Mouse (Mus musculus) Muller cell, postnatal 12 days (primary cell): ENCODE data around the gene Cntfr.
"Not testable (repeated sequence)": the region's sequence is repeated elsewhere in the genome, so short reads cannot be mapped to it uniquely, and the experiment has no call there.

Experiments
- DNase-seq: peaks from one replicate; pipeline ENCODE4 v3.0.0-alpha.2; 2015; ENCODE audit errors: inconsistent ontology term

Cntfr gene

DNA sequence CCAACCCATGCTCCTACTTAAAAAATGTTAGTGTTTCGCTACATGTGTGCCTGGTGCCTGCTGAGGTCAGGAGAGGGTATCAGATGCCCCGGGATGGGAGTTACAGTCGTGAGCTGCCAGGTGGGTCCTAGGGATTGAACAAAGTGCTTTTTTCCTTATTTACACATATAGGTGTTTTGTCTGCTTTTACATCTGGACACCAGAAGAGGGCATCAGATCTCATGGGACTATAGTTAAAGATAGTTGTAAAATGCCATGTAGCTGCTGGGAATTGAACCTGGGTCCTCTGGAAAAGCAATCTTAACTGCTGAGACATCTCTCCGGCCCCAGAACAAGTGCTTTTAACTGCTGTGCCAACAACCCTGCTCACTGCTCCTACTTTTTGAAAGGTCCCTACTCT lies 13.3 kb upstream of the Cntfr start:
- DNase-seq: no peak

- peak; percentile 40 for DNase-seq
Measured at GRCm38 (mm10) chr4:41708192-41708745, 11.4 kb upstream of the Cntfr start.

GRCm38 (mm10) chr4:41707011-41707535 lies 10.2 kb upstream of the Cntfr start:
- DNase-seq: peak; percentile 66

DNA sequence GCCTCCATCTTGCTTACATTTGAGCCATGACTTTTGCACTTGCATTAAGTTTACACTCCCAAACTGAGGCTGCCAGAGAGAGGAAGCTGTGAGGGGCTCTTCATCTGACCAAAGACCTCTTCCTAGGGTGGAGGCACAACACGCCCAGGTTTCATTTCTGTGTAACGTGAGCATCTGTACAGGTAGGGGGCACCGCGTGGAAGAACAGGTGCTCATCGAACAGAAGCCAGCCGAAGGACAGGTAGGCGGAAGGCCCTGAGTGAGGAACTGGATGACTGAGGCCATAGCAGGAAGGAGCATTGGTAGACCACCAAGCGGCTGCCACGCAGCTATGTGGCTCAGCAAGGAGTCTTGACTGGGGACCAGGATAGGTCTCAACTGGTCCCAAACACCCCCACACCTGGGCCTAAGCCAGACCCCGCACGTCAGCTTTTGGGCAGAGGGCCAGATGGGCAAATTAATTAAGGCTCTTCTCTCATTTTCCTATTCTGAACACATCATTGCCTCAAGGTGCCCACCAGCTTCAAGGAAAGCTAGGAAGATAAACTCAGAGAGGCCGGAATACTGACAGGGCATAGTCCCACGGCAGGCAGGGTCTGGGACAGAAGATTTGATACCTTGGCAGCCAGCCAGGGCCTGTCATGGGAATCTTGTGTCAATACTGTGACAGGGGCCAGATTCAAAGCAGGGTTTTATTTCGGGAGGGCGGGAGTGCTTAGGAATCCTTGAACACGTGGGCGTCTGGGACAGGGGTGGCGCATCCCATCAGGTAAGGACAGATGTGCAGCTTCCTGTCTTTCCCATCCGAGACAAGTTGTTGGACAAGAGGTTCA lies 9.2 kb upstream of the Cntfr start:
- no peak for DNase-seq

GRCm38 (mm10) chr4:41704651-41705050 lies 7.8 kb upstream of the Cntfr start:
- no peak for DNase-seq

DNA sequence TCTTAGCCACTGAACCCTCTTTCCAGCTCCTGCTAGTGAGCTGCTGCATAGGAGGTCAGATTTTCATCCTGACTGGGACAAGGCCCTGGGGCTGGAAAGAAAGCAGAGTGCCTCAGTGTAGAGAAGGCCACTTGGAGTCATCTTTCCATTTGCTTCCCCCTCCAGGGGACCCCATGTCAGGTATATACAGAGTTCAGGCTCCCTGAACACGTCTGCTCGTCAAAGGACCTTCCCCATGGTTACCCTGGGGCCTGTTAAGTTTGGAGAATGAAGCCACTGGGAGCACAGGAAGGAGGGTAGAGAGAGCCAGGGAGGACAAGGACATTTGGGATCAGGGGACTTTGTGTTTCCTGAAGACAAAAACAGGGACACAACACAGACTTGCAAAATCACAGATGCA lies 5.3 kb upstream of the Cntfr start:
- not testable (repeated sequence) for DNase-seq

GRCm38 (mm10) chr4:41700224-41700623 lies 3.3 kb upstream of the Cntfr start:
- not testable (repeated sequence) for DNase-seq

DNA sequence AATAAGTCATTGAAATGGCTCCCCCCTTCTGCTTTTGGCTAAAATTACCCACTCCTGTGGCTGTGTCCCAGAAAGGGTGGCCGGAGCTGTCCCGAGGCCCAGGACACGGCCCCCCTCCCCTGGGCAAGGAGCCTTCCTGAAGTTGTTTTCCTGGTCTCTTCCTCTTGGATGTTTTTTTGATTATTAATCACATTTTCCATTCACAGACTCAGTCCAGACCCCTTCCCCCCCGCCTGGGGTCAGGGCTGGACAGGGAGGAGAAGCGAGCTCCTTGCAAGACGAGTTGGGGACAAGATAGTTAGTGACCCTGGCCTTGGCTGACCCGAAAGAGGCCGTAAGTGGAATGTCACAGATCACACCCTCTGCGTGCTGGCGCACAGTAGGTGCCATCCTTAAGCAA lies 2.9 kb upstream of the Cntfr start, which contains the start of gene Il11ra1:
Gene Il11ra1 (plus strand): TSS at position 207 of the 400 bp plus-strand sequence.
- not testable (repeated sequence) for DNase-seq

DNA sequence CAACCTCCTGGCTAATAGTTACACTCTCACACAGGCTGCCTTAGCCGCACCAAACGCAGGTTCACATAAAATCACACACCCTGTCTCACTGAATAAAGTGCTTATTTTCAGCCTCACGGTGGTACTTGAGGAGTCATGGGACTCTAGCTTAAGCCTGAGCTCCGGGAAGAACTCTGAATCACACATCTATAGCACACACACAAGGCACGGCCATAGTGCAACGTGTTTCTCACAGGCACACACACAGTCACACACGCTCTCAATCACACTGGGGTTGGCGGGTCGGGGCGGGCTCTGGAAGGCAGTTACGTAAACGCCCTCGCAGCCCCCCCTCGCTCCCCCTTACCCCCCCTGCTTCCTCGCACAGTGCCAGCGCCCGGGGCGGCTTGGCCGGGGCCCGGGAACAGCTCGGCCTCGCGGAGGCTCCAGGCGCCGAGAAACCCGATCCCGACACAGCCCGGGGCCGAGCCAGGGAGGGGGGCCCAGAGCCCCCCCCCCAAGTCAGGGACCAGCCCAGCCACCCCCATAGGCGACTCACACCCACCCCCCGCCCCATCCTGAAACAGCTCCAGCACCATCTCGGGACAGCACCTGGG lies 1.6 kb upstream of the Cntfr start:
- DNase-seq: not testable (repeated sequence)

DNA sequence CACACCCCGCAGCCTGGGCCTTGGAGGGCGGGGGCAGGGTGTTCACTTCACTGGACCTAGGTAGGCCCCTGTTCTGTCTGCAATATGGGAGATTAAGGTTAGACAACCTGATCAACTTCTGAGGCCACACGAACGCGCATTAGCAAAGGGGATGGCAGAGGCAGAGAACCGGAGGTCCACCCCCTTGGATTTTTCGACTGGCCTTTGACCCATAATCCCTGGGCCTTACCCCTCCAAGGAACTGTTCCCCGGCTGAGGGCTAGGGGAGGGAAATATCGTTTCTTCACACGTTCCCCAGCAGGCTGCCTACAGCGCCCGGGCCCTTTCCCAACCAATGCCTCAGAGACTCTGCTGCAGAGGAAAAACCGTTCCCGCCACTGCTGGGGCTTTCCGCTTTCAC lies 437 bp downstream of the Cntfr start:
- not testable (repeated sequence) for DNase-seq

DNA sequence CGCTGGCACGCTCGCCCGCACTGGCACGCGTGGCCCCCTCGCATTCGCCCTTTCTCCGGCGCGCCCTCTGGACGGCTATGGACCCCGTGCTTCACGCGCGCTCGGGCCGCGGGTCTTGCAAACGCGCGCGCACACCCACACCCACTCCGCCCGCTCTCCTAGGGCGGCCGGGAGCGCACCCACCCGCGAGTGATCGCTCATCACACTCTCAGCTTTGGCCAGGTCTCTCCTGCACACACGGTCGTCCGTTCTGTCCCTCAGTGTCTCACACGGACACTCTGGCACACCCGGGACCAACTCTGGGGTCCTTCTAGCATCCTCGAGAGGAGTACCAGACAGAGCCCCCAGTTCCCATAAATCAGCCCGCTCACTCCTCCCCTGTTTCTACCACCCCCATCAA lies 1.1 kb downstream of the Cntfr start:
- not testable (repeated sequence) for DNase-seq

- not testable (repeated sequence) for DNase-seq
Measured at GRCm38 (mm10) chr4:41693511-41693910, 3.4 kb downstream of the Cntfr start.

DNA sequence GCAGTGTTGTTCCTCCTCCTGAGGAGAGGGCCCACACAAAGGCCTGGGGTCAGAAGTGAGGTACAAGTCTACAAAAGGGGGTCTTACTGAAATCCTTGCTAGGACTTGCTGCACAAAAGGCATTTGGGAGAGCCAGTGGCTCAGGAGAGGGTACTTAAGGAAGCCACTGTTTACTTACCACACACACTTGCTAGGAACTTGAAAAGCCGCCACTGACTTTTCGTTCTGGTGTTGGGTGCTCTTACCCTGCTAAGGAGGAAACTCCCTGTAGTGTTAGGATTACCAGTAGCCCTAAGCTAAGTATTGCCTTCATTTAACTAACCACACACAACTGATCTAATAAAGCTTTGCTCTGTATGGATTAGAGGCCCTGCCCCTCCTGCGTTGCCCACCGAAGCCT lies 6.9 kb downstream of the Cntfr start:
- DNase-seq: not testable (repeated sequence)

DNA sequence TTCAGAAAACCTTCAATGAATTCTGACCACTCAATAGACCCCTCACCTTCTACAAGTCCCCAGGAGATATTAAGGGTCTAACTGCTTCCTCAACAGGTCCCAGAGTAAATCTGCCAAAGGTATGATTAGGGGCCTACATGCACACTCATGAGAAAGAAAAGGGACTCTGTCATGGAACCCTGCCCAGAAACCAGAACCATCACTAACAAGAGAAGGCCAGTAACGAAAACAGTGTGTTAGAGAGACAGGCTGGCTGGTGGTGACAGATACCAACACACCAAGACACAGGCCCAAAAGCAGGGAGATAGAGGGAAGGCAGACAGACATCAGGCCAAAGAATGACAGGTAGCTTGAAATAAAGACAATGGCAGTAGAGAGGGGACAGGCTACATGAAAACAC lies 8.3 kb downstream of the Cntfr start:
- not testable (repeated sequence) for DNase-seq

DNA sequence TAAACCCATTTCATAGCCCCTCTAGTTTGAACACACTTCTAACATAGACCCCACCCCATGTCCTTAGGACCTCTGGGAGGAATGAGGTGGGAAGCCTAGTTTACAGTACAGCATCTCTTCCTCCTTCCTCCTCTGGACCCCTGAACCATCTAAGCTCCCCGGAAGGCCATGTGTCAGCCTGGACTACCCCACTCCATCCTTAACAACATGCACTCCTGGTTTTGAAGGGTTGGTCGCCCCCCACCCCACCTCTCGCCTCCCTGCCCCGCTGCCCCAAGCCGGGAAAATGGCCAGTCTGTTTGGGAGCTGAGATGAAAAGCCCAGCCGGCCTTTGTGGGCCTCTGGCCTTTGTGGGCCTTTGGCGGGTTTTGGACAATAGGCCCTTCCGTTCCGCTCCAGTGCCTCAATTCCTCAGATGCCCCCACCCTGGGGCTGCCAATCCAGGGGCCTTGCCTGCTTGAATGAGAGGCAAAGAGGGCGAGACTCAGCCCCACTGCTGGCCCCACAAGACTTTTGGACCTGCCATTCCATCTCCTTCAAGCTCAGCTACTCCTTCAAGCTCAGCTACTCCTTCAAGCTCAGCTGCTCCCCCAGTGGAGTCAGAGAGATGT lies 10.9 kb downstream of the Cntfr start:
- DNase-seq: not testable (repeated sequence)

DNA sequence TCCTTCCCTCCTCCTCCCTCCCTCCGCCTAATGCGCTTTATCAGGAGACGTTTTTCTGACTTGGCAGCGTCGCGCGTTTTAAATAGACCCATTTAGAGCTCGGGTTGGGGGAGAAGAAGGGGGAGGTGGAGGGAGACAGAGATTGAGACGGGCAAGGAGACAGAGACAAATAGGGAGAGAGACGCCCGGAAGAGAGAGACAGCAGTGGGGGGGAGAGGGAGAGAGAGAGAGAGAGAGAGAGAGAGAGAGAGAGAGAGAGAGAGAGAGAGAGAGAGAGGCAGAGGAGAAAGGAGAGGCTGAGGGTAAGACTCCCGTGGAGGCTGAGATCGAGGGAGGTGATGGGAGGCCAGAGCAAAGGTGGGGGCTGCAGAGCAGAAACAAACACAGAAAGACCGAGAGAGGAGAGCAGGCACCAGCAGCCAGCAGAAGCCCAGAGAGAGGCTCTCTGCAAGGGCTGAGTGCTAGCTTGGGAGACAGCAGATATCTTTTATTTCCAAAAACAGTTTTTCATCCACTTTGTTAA lies 11.9 kb downstream of the Cntfr start:
- DNase-seq: not testable (repeated sequence)

DNA sequence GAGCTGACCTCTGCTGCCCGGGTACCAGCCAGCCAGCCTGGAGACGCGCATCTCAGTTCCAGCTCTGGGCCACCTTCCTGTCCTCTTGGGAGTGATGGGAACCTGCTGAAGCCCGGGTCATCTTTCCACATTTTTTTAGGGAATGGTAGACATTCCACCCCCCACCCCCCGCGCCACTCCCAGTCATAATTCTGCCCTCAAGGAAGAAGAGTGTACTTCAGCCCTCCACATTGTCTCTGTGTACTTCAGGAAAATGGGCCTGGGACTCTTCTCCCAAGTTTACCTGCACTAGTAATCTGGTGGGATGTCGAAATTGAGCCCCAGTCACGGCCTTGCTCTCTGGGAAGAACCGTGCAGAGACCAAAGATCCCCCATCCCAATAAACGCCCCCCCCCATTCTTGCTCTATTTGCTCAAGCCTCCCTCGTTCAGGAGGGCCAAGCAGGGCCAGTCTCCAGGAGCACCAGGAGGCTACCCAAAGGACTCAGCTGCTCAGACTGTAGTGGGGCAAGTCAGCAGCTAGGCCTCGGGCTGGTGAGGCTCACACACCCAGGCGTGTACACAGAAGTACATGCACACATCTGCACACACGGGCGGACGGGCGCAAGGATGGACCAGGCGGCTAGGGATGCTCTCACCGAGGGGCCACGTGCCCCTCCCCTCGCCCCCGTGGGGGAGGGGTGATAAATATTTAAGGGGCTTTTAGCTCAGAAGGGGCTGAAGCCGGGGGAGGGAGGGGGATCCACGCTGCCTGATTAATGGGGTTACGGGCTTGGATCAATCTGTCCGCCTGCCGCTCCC lies 12.6 kb downstream of the Cntfr start:
- not testable (repeated sequence) for DNase-seq

DNA sequence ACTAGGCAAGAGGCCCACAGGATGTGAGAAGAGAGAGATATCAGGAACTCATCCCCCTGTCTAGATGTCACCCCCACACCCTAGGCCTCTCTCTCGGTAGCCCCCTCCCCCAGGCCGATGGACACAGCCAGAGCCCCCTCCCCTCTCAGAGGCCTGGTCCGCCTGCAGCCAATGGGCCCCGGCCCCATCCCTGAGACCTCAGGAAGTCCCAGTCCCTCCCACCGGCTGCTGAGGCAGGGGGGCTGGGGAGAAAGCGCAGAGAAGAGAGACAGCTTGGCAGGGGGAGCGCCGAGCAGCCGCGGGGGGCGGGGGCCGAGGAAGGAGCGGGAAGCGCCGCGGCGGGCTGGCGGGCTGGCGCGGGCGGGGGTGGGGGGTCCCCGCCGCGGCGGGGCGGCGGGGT lies 13.6 kb downstream of the Cntfr start:
- not testable (repeated sequence) for DNase-seq

GRCm38 (mm10) chr4:41682789-41683188 lies 14.1 kb downstream of the Cntfr start:
- DNase-seq: peak; percentile 41

GRCm38 (mm10) chr4:41681947-41682346 lies 14.9 kb downstream of the Cntfr start:
- no peak for DNase-seq

DNA sequence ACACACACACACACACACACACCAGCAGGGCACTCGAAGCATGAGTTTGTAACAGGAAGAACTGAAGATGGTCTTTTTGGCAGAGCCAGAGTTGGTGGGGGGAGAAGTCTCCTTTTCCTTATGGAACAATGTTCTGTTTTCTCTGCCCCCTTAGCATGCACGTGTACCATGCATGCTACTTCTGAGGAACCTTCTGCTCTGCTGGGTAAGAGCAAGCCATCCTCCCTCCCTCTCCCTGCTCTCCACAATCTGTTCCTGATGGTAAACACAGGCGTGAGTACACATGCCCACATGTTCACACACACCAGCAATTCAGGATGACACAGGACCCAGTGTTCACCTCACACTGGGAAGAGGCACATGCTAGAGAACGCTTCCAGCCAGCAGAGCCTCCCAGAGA lies 15.7 kb downstream of the Cntfr start:
- no peak for DNase-seq
